Mouse (Mus musculus): ENCODE results near the gene Fbxw21.

The Fbxw21 gene

GRCm38 (mm10) chr9:109110240-109110639, 51.6 kb downstream of the Fbxw21 start:
- DNase-seq = no peak

GRCm38 (mm10) chr9:109107341-109107740, 54.5 kb downstream of the Fbxw21 start:
- no peak for DNase-seq

GRCm38 (mm10) chr9:109105648-109106047, 56.2 kb downstream of the Fbxw21 start:
- no peak for DNase-seq

DNA sequence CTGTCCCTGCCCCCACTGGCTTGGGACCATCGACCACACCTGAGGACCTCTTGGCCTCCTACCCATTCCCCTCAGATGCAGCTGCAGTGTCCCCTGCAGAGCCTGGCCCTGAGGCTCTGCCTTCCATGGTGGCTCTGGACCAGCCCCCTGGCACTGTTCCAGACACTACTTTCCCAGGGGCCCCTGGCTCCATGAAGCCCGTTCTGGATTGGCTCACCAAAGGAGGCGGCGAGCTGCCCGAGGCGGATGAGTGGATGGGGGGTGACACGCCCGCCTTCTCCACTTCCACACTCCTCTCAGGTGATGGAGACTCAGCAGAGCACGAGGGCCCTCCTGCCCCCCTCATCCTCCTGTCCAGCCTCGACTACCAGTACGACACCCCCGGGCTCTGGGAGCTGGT, 56.8 kb downstream of the Fbxw21 start:
- DNase-seq = peak; percentile 65

DNA sequence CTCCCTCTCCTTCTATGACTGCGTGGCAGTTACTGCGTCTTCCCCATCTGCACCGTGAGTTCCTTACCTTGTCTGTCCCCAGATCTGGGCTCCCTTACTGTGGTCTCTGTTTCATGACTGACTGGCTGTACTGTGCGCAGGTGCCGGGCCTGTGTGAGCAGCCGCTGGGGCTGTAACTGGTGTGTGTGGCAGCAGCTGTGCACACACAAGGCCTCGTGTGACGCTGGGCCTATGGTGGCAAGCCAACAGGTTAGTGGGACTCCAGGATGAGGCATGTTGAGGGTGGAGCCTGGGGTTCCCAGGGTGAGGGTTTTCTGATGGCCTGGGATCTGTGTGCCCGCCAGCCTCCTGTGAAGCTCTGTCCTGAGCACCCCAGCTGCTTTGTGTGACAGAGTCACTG, 57.8 kb downstream of the Fbxw21 start:
- no peak for DNase-seq

DNA sequence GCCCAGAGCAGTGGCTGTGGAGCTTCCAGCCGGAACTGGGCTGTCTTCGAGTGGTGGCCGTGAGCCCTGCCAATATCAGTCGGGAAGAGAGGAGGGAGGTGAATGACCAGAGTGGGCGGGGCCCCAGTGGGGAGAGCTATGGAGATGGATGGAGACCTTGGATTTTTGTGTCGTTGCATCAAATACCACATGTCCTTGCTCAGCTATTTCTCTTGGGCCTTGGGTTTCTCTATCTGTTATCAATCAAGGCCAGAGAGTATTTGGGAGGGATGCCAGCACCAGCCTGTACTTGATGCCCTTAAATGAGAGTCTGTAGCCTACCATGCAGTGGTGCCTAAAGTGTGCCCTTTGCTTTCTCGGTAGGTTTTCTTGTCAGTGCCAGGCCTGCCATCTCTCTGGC, 58.6 kb downstream of the Fbxw21 start:
- no peak for DNase-seq

DNA sequence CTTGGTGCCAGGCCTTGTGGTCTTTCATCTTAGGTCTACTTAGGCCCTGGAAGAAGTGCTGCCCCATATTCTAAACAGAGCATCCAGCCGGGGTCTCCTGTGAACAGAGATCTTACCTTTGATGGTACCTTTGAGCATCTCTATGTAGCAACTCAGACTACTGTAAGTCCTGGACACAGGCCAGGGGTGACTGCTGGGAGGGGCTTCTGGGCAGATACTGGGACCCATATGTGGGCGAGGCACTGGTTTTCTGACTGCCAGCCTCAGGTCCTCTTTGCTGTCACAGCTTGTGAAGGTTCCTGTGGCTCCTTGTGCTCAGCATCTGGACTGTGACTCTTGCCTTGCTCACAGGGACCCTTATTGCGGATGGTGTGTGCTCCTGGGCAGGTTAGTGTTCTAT, 59.3 kb downstream of the Fbxw21 start:
- DNase-seq = no peak

GRCm38 (mm10) chr9:109101933-109102445, 59.9 kb downstream of the Fbxw21 start:
- DNase-seq = no peak

GRCm38 (mm10) chr9:109100307-109100928, 61.4 kb downstream of the Fbxw21 start:
- no peak for DNase-seq

GRCm38 (mm10) chr9:109098969-109099368, 62.9 kb downstream of the Fbxw21 start:
- DNase-seq = peak; percentile 91

GRCm38 (mm10) chr9:109098366-109098765, 63.5 kb downstream of the Fbxw21 start:
- DNase-seq = no peak

DNA sequence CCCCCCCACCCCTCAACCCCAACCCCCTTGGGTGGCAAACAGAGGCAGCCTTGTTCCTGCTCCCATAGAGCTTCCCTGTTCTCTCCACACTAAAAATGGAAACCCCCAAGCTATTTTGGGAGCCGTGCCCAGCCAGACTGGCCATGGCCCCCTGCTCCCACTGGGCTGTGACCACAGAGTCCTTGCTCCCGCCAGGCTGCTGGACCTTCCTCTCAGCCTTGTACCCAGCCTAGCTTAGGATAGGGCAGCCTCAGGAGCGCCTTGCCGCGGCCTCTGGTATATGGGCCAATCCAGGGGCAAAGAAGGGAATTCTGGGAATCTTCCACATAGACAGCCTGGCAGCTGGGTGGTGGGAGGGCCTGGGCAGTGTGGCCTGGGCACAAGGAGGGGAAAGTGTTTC, 64.0 kb downstream of the Fbxw21 start:
- peak; percentile 58 for DNase-seq

GRCm38 (mm10) chr9:109097291-109097690, 64.5 kb downstream of the Fbxw21 start:
- DNase-seq = no peak

DNA sequence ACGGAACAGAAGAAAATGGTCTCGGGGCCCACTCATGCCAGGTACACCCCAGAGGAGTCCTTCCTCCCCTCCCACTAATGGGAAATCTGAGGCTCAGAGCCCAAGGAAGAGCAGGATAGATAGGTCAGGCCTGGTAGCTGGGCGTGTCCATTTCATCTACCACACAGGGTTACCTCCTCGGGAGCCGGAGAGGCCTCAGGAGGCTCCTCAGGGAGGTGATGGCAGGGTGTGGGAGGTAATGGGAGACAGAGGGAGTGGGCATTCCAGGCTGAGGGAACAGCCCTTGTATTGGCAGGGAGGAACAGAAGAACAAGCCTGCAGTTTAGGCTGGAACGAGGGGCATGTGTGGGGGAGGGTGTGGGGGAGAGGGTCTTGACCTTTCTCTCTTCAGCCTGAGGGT, 65.0 kb downstream of the Fbxw21 start:
- DNase-seq = peak; percentile 51

DNA sequence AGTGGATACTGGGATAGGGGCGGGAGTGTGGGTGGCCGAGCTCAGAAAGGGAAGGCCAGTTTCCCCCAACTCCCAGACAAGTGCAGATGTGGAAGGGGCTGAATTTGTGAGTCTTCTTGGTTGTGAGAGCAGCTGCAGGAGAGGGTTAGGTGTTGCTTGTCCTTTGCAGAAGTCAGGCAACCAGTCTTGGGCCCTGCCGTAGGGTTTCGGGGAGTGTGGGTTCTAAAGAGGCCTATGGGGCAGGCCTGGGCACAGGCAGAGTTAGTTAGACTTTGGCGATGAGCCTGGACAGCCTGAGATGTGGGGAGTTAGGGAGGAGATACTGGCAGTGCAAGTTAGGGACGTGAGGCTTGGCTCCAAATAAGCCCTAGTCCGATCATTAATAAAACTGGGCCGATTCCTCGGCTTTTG, 65.6 kb downstream of the Fbxw21 start:
- DNase-seq = peak; percentile 34

DNA sequence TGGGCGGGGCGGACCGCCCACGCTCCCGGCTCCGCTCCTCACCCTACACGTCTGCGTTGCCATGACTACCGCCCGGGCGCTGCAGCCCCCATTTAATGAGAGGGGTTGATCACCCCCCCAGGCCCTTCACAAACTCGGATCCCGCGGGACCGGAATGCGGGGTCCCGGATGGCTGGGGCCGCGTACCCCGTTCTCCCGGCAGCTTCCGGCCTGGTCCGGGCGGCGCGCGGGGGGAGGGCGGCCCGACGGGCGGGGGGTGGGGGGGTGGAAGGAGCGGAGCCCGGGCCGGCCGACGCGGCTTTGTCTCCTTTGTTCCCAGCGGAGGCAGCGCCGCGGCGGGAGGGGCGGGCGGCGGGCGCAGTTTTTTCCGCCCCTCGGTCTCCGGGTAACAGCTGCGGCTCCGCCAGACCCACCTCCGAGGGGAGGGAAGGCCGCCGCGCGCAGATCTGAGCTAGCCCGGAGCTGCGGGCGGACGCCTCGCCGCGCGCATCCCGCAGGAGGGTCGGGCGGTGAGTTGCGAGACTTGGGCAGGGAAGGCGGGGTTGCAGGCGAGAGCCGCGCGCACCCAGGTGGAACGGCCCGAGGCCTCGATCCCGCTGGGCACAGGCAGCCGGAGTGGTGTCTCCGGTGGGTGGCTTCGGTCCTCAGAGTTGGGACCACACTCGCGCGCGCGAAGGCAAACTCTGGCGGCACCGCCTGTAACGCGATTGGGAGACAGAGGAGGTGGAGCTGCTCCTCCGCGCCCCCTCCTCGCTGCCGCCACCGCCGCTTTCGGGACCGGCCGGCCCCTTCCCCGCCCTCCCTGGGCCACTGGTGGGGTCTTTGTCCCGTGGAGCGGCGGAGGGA, 66.5 kb downstream of the Fbxw21 start, which contains the start of gene Plxnb1:
Gene Plxnb1, plus strand, starts transcription at position 253 of the 846 bp plus-strand sequence.
- DNase-seq = peak; percentile 89

DNA sequence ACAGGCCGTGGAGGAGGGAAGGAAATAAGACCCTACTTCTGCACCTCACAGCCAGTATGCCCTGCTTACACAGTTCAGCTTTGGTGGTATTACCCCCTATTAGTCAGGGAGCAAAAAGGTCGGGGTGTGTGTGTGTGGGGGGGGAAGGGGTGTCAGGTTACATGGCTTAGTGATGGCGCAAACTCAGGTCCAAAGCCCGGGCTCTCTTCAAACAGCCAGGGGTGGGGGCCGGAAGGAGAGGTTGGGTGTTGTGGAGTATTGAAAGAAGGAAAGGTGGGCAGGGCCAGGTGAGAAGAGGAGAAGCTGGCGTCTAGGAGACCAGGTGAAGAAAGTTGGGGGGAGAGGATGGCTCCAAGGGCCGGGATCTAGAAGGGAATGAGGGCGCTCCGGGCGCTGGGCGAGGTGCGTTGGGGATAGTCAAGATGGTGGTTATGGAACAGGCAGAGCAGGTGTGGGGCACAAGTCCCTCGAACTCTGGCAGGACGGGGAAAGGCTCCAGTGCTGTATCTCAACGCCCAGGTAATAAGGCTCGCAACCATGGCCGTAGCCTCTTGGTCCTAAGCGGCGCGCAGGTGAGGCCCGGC, 67.2 kb downstream of the Fbxw21 start:
- peak; percentile 67 for DNase-seq

- DNase-seq = peak; percentile 63
Observed at GRCm38 (mm10) chr9:109093786-109094552, 67.9 kb downstream of the Fbxw21 start.

GRCm38 (mm10) chr9:109092799-109093198, 69.0 kb downstream of the Fbxw21 start:
- DNase-seq = peak; percentile 21

DNA sequence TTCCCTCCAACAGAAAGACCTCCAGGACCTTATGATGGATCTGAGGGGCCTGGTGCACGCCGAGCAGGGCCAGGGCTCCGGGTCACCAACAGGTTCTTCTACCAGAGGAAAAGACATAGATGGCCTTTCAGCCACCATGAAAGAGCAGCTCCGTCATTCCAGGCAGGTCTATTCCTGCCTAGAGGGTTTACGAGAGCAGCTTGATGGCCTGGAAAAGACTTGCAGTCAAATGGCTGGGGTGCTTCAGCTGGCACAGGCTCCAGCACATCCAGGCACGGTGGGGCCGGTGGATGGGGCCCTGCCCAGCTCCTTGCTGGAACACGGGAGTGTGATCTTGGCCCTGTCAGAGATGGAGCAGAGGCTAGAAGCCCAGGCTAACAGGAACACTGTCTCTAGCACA, 70.0 kb downstream of the Fbxw21 start:
- peak; percentile 6 for DNase-seq

- peak; percentile 40 for DNase-seq
Observed at GRCm38 (mm10) chr9:109090446-109090845, 71.4 kb downstream of the Fbxw21 start.

Data from kidney, postnatal 10 days (tissue).